Mouse (Mus musculus): ENCODE data around the gene Sec16a.

Sec16a gene

DNA sequence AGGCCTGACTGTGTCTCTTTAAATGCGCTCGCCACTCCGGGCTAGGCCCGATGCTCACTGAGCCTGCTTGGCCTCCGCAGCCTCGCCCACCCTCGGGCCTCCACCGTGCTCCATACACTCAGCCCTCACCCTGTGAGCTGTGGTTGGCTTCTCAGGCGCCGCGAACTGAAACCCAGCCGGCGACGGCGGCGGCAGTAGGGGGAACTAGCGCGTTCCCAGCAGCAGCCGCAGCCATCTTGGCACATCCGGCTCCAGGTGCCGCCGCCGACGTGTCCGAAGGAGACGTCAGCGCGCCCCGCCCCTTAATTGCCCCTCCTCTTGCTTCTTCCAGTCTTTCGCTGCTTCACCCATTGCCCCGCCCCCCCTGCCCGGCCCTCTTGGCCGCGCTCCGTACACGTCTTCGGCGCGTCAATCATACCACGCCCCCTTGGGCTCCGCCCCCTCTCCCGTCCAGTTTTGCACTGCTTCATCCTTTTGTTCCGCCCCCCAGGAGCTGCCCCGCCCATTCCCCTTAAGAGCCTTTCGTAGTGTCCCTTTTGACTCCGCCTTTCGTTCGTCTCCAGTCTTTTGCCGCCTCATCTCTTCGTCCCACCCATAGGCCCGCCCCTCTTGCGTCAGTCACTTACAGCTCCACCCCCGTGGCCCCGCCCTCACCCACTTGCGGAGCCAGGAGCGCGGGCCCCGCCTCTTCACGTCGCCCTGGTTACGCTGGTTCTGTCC, at the start of gene Sec16a:
TSS of gene Sec16a (minus strand) at position 271 of the 720 bp plus-strand sequence.
- DNase-seq (ENCODE audit: inconsistent ontology term), result peak; percentile 100

DNA sequence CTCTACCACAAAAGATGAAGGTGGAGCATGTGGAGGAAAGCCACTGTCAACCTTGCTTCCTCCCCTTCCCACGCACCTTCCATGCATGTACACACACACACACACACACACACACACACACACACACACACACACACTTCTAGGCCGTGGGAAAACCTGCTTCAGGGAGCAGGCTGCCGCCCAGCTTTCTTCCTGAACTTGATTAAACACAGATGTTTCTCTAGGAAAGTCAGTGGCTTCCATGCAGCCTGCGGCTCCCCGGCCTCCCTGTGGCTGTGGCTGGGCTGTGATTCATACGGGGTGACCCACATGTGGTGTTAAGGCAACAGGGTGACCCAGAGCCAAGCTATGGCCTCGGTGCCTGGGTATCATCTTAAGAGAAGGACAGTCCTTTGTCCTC, 49.4 kb upstream of the Sec16a start:
- peak; percentile 79 for DNase-seq (ENCODE audit: inconsistent ontology term)

DNA sequence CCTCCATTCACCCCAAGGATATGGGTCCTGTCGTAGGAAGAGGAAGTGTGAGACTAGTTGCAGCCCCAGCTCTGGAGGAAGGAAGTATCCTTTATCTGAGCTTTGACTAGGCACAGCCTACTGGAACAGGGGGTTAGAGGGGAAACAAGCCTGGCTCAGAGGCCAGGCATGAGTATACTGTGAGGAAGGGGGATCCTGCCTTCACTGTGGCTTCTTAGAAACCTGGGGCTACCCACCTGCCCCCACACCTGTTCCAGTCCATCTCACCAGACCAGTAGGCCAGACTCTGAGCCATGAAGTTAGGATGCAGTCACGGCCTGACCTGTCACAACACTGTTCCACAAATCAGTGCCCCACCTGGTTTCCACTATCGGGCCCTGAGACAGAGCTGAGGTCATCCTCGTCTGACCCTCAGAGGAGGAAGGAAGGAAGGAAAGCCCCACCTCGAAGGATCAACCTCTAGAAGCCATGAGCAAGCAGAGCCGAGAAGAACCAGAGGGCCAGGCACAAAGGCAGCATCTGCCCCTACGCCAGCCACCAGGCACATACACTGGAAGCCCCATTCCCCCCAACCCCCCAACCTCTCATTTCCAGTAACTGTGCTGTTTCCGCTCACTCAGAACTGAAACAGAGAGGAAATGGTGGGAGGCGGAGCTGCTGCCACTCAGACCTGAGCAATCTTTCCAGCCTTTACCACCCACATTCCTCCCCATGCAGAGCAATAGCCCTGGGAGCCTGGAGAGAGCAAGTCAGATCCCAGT, 48.2 kb upstream of the Sec16a start:
- peak; percentile 79 for DNase-seq (ENCODE audit: inconsistent ontology term)

DNA sequence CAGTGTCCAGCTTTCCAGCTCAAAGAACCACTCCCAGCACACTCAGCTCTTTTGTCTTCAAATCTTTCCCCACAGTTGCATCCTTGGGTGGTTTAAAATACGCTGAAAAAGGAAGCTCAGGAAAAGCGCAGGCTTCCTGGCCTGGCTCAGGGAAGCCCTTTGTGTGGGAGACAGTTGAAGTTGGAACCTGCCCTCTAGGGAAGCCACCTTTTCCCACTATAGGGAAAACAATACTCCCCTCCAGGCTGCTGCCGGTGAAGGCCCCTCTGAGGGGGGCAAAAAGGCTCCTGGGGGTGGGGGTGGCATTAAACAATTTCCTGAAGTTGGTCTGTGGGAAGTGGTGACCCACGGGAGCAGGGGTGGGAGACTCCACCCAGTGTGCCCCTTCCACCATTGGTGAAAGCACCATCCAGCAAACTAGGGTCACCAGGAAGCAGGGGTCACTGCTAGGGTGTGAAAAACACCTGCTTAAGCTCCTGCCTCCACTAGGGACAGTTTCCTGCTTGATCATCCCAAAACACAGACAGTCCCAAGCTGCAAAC, 45.8 kb upstream of the Sec16a start:
- DNase-seq (ENCODE audit: inconsistent ontology term), result no peak

- DNase-seq (ENCODE audit: inconsistent ontology term), result no peak
Measured at GRCm38 (mm10) chr2:26488535-26489135, 43.6 kb upstream of the Sec16a start.

- DNase-seq (ENCODE audit: inconsistent ontology term), result peak; percentile 96
Measured at GRCm38 (mm10) chr2:26487322-26488021, 42.5 kb upstream of the Sec16a start.

GRCm38 (mm10) chr2:26486835-26487321, 41.9 kb upstream of the Sec16a start:
- no peak for DNase-seq (ENCODE audit: inconsistent ontology term)

GRCm38 (mm10) chr2:26486264-26486810, 41.3 kb upstream of the Sec16a start:
- no peak for DNase-seq (ENCODE audit: inconsistent ontology term)

DNA sequence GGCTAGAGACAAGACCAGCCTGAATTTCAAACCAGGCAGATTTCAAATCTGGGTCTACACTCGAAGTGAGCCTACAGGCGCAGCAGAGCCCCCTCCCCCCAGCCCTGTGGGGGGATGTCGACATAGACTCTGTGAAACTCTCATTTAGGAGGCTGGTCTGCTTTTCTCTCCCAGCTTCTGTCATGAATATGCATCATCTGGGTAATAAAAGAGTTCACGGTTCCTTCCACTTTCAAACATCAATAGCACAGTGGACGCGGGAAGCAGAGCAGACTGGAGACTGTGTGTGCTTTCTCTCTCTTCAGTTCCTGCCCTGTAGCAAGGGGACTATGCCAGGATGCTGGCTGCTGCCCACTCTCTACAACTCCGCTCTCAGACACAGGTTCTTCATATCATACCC, 40.7 kb upstream of the Sec16a start:
- DNase-seq (ENCODE audit: inconsistent ontology term), result no peak

DNA sequence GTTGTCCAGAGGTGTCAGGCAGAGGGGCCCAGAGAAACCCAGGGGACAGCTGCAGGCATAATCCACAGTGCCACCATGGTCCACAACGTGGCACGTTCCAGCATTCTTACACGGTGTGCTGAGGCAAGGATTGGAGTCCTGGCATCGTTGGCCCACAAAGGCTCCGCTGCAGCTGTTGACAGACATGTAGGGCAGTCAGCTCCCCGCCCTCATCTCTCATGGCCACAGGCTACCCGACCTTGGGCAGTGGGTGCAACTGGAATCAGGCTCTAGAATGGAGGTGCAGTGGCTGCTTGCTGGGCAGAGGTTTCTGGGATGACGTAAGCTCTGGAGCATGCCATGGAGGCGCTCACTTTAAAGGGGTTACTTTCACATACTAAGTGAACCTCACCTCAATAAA, 40.3 kb upstream of the Sec16a start:
- DNase-seq (ENCODE audit: inconsistent ontology term), result no peak

GRCm38 (mm10) chr2:26484169-26484568, 39.2 kb upstream of the Sec16a start:
- no peak for DNase-seq (ENCODE audit: inconsistent ontology term)

- no peak for DNase-seq (ENCODE audit: inconsistent ontology term)
Measured at GRCm38 (mm10) chr2:26483230-26483869, 38.3 kb upstream of the Sec16a start.

GRCm38 (mm10) chr2:26482824-26483223, 37.8 kb upstream of the Sec16a start:
- DNase-seq (ENCODE audit: inconsistent ontology term), result no peak

GRCm38 (mm10) chr2:26481724-26482495, 36.9 kb upstream of the Sec16a start:
- no peak for DNase-seq (ENCODE audit: inconsistent ontology term)

GRCm38 (mm10) chr2:26480911-26481310, 35.9 kb upstream of the Sec16a start:
- DNase-seq (ENCODE audit: inconsistent ontology term), result no peak

DNA sequence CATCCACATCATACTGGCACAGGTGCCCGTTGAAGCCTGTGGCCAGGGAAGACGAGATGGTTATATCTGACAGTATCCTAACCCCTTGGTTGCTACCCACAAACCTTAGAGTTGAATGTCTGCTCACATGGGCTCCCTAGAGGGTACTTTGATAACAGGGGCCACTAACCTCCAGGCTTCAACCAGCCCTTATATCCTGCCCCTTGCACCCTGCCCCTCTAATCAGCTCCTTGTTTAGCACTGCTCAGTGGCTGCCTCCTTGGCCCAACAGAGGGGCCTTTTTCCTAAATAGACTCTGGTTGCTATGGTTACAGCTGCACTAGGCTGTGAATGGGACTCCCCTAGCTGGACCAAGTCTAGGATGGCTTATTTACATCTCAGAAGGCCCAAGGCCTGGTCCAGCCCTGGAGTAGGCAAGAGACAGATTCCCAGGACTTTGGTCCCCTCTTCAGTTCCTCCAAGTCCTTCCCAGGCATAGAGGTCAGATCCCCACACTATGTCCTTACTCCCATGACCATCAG, 33.7 kb upstream of the Sec16a start:
- DNase-seq (ENCODE audit: inconsistent ontology term), result no peak

DNA sequence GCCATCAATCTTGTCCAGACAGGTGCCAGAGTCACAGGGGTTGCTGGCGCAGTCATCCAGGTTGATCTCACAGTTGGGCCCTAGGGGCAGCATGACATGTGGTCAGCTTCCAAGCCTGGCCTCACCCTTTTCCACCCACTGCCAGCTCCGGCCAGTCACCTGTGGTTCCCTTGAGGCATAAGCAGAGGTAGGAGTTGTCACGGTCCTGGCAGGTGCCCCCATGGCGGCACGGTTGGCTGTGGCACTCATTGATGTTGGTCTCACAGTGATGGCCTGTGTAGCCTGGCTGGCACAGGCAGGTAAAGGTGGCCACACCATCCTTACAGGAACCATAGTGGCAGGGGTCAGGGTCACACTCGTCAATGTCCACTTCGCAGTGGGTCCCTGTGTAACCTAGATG, 32.9 kb upstream of the Sec16a start:
- no peak for DNase-seq (ENCODE audit: inconsistent ontology term)

DNA sequence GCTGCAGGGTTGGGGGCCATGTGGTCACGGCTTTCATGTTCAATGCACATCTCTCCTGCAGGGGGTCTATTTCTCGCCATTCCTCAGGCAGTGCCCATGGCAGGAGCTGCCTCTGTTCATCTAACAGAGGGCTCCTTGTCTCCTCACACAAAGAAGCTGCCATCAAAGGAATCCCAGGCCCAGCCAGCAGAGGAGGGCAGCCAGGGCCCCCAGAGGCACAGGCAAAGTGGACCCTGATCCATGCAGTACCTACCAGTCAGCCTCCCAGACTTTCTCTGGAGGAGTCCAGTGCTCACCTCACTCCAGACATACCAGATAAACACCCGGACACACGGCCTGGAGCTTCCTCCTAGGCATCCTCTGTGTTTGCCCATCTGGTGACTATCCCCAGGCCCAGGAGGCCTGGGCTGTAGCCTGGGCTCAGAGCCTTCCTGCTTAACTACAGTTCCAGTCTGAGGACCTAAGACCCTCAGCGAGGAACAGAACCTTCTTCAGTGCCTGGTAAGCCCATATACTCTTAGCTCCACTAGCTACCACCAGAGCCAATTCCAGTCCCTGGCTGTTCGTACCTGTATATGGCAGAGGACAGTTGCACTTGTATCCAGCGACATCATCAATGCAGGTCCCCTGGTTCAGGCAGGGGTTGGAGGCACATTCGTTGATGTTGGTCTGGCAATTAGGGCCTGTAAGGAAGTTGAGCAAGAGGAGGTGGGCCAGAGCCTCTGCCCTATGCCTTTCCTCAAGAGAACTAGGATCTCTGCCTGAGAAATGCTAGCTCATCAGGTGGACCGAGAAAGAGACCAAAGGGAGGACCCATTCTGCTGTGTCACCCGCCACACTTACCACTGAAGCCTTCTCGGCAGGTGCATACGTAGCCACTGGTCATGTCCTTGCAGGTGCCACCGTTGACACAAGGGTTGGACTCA, 30.8 kb upstream of the Sec16a start:
- DNase-seq (ENCODE audit: inconsistent ontology term), result peak; percentile 74

Measured in Muller cell, postnatal 12 days (primary cell).